Mouse (Mus musculus) mature B cell (primary cell): Measurements from ENCODE around the gene Rpf2.

ENCODE experiments used
- in situ Hi-C: fragments of 300-500 bp; cut with MboI; formaldehyde crosslinking; loops from 2 replicates; pipeline ENCODE4 v1.14.3; 2019

The Rpf2 gene

GRCm38 (mm10) chr10:40246374-40247165 is at the start of gene Rpf2:
Gene Rpf2, minus strand, starts transcription at chr10:40247036.
- in situ Hi-C loops, result no loop called here

DNA sequence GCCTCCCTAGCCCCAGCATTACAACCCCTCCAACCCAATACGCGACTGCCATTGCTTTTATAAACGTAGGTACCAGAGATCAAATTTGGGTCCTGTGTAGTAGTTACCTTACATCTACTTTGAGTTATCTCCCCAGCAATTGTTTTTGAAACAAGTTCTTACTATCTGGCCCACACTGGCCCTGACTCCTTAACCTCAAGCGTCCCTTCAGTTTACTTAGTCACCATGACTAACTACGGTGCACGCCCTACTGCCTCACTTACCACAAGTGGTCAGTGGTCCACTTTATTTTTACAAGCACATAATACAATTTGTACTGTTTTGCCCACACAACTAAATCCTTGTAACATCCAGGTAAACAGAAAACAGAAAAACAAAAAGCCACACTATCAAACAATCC is 45.8 kb upstream of the Rpf2 start:
- in situ Hi-C loops, result no loop called here

DNA sequence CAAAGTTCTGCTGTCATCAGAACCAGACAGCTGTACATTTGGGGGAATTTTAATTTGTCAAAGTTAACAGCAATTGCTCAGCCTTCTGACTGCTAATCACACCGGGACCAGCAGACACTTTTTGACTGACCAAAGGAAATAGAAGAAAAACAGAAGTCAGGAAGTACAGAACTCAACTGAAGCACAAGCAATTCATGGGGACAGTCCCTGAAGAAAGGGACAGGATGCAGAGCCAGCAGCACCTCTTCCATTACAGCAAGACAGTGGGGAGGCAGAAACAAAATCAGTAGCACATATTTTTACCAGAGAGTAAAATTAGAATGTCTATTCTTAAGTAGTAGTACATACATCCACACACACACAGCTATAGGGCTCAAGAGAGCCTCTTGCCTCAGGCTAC is 39.9 kb upstream of the Rpf2 start:
- in situ Hi-C loops, result no loop called here

GRCm38 (mm10) chr10:40285571-40285970 is 38.7 kb upstream of the Rpf2 start:
- in situ Hi-C loops, result no loop called here

DNA sequence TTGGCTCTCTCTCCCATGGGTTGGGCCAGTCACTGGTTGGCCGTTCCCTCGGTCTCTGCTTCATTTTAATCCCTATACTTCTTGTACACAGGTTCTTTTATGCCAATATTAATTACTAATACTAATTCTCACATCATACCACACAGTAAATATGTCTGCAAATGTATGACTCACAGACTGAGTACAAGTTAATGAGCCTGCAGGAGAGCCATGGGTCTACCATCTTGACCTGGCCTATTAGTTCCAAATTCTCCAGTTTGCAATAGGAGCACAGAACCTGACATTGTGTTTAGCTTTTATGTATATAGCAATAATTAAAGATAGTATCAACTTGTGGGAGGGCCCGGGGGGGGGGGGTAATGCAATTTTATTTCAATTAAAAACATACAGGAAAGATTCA is 38.2 kb upstream of the Rpf2 start:
- in situ Hi-C loops, result no loop called here

GRCm38 (mm10) chr10:40284179-40284831 is 37.5 kb upstream of the Rpf2 start:
- in situ Hi-C loops, result no loop called here

- in situ Hi-C loops, result no loop called here
Measured at GRCm38 (mm10) chr10:40283636-40284035, 36.8 kb upstream of the Rpf2 start.

- in situ Hi-C loops, result no loop called here
Measured at GRCm38 (mm10) chr10:40281565-40281964, 34.7 kb upstream of the Rpf2 start.

GRCm38 (mm10) chr10:40278317-40278716 is 31.5 kb upstream of the Rpf2 start:
- in situ Hi-C loops, result no loop called here

GRCm38 (mm10) chr10:40275991-40276390 is 29.2 kb upstream of the Rpf2 start:
- in situ Hi-C loops, result no loop called here

DNA sequence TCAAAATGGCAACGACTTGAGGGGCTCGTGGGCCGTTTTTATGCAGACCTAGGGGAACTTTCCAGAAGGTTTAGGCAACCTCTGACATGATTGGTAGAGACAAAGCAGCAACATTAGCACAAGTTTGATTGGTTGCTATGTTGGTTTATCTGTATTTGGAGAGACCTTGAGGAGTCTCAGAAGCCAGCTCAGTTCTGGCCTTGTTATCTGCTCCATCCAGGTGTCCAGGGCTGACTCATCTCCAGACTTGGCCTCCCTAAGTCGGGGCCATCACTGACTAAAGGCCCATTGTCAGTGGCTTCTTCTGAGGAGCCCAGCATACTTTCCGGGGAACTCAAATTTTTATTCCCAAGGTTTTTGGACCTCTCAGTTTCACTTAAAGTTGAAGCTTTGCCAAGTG is 27.1 kb upstream of the Rpf2 start:
- in situ Hi-C loops, result no loop called here

DNA sequence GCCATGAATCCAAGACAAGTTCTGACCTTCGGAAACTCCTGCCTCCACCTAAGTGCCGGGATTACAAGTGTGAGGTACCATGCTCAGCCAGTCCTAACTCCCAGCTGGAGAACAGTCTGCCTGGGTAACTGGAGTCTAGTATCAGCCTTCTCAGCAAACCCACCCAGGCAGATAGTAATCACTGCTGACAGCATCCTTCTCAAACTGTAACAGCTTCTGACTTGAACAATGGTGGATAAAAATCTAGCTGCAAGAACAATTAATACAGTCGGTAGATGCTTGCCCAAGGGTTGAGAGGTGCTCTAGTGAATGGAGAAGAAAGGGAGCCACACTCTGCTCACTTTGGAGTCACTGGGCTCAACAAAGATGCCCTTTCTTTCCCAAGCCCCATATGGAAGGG is 24.4 kb upstream of the Rpf2 start:
- in situ Hi-C loops, result no loop called here

- in situ Hi-C loops, result no loop called here
Measured at GRCm38 (mm10) chr10:40264920-40265319, 18.1 kb upstream of the Rpf2 start.

DNA sequence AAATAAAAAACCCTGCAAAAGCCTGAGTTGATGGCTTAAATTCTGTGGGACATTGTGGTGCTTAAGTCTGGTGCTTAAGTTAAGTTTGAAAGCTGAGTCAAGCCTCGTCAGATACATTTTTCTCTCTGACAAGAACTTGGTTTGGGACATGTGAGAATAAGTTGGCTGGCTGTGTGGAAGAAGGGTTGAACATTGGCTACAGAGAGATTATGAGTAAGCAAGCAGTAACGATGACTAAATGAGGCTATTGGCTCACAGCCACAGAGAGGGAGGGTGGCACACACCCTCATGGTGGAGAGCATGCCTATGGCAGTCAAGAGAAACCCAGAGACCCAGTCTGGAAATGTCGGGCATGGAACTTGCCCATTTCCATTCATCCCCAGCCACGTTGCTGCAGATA is 16.9 kb upstream of the Rpf2 start:
- in situ Hi-C loops, result no loop called here

DNA sequence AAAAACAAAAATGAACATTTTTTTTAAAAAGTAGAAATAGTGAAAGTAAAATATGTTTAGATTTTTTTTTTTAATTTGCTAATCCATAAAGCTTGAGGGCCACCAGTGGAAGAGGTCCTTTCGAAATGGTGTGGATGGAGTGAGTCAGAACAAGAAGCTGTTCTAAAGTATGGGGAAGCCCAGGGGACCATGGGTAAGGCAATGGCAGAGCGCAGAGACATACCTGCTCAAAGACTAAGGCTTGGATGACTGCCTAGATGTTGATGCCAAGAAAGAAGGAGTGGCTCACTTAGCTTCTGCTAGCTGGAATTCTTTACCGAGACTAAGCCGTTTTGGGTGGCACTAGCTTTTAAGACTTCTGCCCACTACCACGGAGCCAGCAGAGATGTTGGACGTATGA is 15.4 kb upstream of the Rpf2 start:
- in situ Hi-C loops, result no loop called here

DNA sequence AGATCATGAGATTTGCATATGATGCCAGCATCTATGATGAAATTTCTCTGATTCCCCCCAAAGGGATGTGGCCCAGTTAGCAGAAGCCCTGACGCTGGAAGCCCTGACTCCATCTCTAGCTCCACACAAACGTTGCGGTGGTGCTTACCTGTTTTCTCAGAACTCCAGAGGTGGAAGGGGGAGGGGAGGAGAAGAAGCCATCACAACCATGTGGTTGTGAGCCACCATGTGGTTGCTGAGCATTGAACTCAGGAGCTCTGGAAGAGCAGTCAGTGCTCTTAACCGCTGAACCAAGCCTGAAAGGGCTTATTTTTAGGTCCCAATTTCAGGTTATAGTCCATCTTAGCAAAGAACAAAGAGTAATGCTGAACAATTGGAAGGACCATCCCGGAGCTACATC is 13.5 kb upstream of the Rpf2 start:
- in situ Hi-C loops, result no loop called here

- in situ Hi-C loops, result loop anchor here (5.0 kb wide), 1 partner anchor 263 kb away; no protein-coding TSS in a partner anchor
Measured at GRCm38 (mm10) chr10:40259542-40259941, 12.7 kb upstream of the Rpf2 start.

GRCm38 (mm10) chr10:40258976-40259375 is 12.1 kb upstream of the Rpf2 start:
- in situ Hi-C loops, result loop anchor here (5.0 kb wide), 1 partner anchor 263 kb away; no protein-coding TSS in a partner anchor

DNA sequence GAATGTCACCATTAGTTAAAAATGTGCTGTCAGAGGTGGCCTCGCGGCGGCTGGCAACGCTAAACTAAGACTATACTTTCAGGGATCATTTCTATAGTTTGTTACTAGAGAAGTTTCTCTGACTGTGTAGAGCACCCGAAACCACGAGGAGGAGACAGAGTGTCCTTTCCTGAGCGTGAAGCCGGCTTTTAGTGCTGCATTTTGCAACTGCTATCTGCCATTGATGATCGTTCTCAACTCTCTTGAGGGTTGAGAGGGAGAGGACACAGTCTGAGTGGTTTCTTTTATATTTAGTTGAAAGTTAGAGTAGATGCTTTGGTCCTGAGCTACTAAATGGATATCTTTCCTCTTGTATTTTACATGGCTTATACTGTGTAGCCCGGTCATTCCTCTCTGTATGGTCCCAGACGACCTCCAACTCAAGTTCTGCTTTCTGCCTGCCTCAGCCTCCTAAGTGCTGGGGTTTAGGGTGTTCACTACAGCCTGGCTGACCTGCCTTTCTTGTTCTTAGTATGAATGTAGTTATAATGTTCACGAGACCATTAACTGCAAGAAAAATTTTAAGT is 11.6 kb upstream of the Rpf2 start:
- in situ Hi-C loops, result loop anchor here (5.0 kb wide), 1 partner anchor 264 kb away; no protein-coding TSS in a partner anchor

- in situ Hi-C loops, result loop anchor here (5.0 kb wide), 1 partner anchor 265 kb away; no protein-coding TSS in a partner anchor
Measured at GRCm38 (mm10) chr10:40257414-40258255, 10.8 kb upstream of the Rpf2 start, which contains the start of gene Gtf3c6. Gene Gtf3c6, minus strand, starts transcription at chr10:40258108.

GRCm38 (mm10) chr10:40256716-40257115 is 9.9 kb upstream of the Rpf2 start:
- in situ Hi-C loops, result loop anchor here (5.0 kb wide), 1 partner anchor 266 kb away; no protein-coding TSS in a partner anchor

DNA sequence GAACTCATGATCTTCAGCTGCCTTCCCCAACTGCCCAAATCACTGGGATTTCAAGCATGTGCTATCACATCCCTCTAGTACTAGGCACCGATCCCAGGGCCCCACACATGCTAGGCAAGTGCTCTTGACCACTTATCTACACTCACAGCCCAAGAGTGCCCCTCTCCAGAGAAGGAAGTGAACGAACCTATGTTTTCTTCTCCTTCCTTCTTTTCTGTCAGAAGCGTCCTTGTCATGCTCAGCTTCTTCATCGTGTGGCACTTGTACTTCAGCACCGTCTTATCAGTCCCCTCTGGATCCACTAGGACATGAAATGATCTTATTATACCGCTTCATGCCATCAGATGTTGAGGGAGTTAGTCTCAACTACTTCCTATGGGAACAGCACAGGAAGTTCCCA is 4.1 kb upstream of the Rpf2 start:
- in situ Hi-C loops, result no loop called here
